Mouse (Mus musculus) neural tube, embryonic 13.5 days (tissue): ENCODE data around the gene Prdm12. TPM values are rescaled to one million over a fixed set of nuclear protein-coding genes. Genes with fewer than 3 reads are reported as not detected.
A peak's percentile ranks its signal among the peaks of the same experiment; 100 is the strongest.

Source experiments
- ATAC-seq: fragments of 200-750 bp; cut with Nextera tagmentation; 2 replicates; pipeline ENCODE4 v1.8.0; 2017; ENCODE audit warnings: low read depth, mild to moderate bottlenecking, moderate TSS enrichment, moderate library complexity
- H3K27ac ChIP-seq: fragments of 300-500 bp; sonication (generic); replicated peaks from 2 replicates; pipeline ENCODE4 v1.5.1; 2015; ENCODE audit warnings: moderate library complexity, mild to moderate bottlenecking, inconsistent platforms
- H3K27me3 ChIP-seq: fragments of 300-500 bp; sonication (generic); 2 replicates; pipeline ENCODE4 v1.6.1; 2015; ENCODE audit warnings: mild to moderate bottlenecking, inconsistent platforms
- H3K36me3 ChIP-seq: fragments of 300-500 bp; sonication (generic); 2 replicates; pipeline ENCODE4 v1.6.1; 2015; ENCODE audit warnings: mild to moderate bottlenecking, inconsistent platforms
- H3K4me1 ChIP-seq: fragments of 300-500 bp; sonication (generic); replicated peaks from 2 replicates; pipeline ENCODE4 v1.6.1; 2015; ENCODE audit warnings: inconsistent platforms
- H3K4me2 ChIP-seq: fragments of 300-500 bp; sonication (generic); 2 replicates; pipeline ENCODE4 v1.6.1; 2015; ENCODE audit warnings: inconsistent platforms, mild to moderate bottlenecking, moderate library complexity
- H3K4me3 ChIP-seq: fragments of 300-500 bp; sonication (generic); 2 replicates; pipeline ENCODE4 v1.5.1; 2015; ENCODE audit warnings: mild to moderate bottlenecking, inconsistent platforms
- H3K9ac ChIP-seq: fragments of 300-500 bp; sonication (generic); 2 replicates; pipeline ENCODE4 v1.6.1; 2015; ENCODE audit warnings: moderate library complexity, mild to moderate bottlenecking, inconsistent platforms
- H3K9me3 ChIP-seq: fragments of 300-500 bp; sonication (generic); 2 replicates; pipeline ENCODE4 v1.6.1; 2016; ENCODE audit warnings: inconsistent platforms
- WGBS: fragments of 180-500 bp; shearing (Covaris S2); methylation state at CpG from one replicate; pipeline ENCODE4 v1.1.7; 2015; 5-methylcytosine and 5-hydroxymethylcytosine counted together
- microRNA-seq: library from miRNA; unstranded; fragments of <30 nt; microRNA quantifications from one replicate; pipeline ENCODE4, GENCODE M21; 2016
- polyA plus RNA-seq: library from polyadenylated mRNA; unstranded; fragments of >200 nt; fragmentation: Nextera tagmentation; extraction: Ambion mirVana; gene quantifications from 2 replicates; pipeline ENCODE4 v1.2.1, GENCODE M21; 2015

The Prdm12 gene
- polyA plus RNA-seq, 1 experiment from 2014 or later: 45.9 TPM

DNA sequence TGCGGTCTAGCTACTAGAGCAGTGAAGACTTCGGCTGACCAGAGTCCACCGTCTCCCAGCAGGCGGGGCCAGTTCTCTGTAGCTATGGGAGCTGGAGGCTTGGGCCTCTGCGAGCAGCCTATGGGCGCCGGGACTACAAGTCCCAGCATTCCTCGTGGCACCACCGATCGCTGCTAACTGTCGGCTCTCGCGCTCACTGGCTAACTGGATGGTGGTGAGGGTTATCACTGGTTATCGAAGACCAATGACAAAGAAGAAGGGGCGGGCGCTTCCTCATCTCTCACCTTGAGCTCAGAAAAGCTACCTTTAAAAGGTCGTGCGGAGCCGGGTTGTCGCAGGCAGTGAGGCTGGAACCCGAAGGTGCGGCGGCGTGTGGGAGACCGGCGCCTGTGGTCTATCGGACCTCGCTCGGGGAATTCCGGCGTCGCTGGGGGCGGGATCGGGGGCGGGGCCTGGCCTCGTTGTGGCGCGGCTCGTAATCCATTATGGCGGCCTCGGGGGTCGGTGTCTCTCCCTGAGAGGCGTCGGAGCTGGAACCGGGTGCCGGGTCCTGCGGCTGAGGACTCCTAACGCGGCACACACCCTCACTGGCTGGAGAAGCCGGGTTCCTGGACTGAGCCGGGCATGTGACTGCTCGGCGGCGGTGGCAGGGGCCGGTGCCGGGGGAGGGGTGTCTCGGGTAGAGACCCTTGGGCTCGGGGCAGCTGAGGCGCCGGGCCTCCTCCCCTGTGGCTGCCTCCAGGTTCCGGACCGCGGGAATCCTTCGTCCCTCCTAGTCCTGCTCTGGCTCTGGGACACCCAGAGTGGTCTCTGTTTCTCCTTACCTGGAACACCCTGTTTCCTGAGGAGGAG is 48.5 kb downstream of the Prdm12 start, which contains the start of gene Abl1:
Gene Abl1, plus strand, starts transcription at position 303 of the 852 bp plus-strand sequence.
- peak within 1 kb of the TSS; percentile 94 for H3K9ac ChIP-seq
- H3K4me1 ChIP-seq: peaks cover 49% of the 10 kb centered on the region
- peak within 1 kb of the TSS; percentile 96 for H3K27ac ChIP-seq
- H3K36me3 ChIP-seq: no peaks in the 10 kb centered on the region
- no peaks in the 10 kb centered on the region for H3K9me3 ChIP-seq
- WGBS: under 1% methylated on average over 62 of the region's 64 CpGs
- peak within 1 kb of the TSS; percentile 89 for H3K4me3 ChIP-seq
- H3K27me3 ChIP-seq: no peaks in the 10 kb centered on the region
- peak; percentile 100 for ATAC-seq
- peak within 1 kb of the TSS; percentile 94 for H3K4me2 ChIP-seq

DNA sequence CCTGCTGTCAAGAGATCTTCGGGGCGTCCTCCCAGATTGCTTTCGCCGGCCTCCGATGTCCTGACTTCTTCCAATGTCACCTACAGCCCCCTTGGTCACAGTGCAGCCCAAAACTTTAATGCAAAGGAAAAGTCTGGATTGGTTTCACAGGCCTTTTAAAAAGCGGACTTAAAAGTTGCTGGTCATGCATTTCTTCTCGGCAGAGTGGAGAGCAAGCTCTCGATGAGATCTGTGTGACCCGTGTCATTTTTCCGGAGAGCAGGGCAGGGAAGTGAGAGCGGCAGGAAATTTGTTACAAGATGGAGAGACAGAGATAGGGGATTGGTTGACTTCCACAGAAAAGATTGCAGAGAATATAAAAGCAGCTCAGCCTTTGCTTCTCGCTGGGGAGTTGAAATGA is 49.2 kb downstream of the Prdm12 start:
- no peaks in the 10 kb centered on the region for H3K36me3 ChIP-seq
- peak overlapping the region; percentile 94 for H3K9ac ChIP-seq
- peak overlapping the region; percentile 96 for H3K27ac ChIP-seq
- no peaks in the 10 kb centered on the region for H3K9me3 ChIP-seq
- peak overlapping the region; percentile 89 for H3K4me3 ChIP-seq
- no peaks in the 10 kb centered on the region for H3K27me3 ChIP-seq
- H3K4me2 ChIP-seq: peak overlapping the region; percentile 94
- ATAC-seq: no peak
- H3K4me1 ChIP-seq: peaks cover 49% of the 10 kb centered on the region
- under 1% methylated on average over 12 of the region's 12 CpGs for WGBS

DNA sequence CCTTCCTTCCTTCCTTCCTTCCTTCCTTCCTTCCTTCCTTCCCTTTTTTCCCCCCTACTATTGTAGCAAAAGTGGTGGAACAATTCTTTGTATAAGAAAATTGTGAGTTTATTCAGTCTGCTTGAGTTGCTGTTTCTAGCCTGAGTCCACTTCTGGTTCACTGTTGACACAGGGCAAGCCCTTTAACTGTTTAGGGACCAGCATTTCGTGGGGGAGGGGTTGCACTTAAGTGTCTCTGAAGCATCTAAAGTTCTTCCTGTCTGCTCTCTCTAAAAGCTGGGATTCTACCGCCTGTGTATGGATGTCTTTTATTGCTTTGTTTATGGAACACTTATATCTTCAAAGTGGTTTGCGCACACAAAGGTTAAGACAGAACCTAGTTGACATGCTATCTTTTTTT is 50.2 kb downstream of the Prdm12 start:
- H3K9ac ChIP-seq: peak overlapping the region; percentile 94

DNA sequence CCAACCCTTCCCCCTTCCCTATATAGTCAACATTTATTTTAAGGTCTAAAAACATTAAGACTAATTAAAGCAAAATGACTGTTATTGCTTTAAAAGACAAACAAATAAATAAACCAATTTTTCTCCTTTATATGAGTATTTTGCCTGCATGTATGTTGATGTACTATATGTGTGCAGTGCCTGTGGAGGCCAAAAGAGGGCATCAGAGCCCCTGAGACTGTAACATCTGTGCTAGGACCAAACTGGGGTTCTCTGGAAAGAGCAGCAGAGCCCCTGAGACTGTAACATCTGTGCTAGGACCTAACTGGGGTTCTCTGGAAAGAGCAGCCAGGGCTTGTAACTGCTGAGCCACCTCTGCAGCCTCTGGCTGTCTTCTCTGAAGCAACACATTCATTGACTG is 58.4 kb downstream of the Prdm12 start:
- no peak overlapping the region for H3K4me2 ChIP-seq
- no peak overlapping the region for H3K9ac ChIP-seq
- no peak overlapping the region for H3K4me3 ChIP-seq
- no peaks in the 10 kb centered on the region for H3K9me3 ChIP-seq
- H3K27me3 ChIP-seq: no peaks in the 10 kb centered on the region
- no peak for ATAC-seq
- peaks cover 24% of the 10 kb centered on the region for H3K36me3 ChIP-seq
- H3K4me1 ChIP-seq: peaks cover 16% of the 10 kb centered on the region
- no peak overlapping the region for H3K27ac ChIP-seq

More for the DNA sequence above, 50.2 kb downstream of the Prdm12 start:
- no peak overlapping the region for H3K27ac ChIP-seq
- peak overlapping the region; percentile 89 for H3K4me3 ChIP-seq
- WGBS: 53% methylated on average over 3 of the region's 3 CpGs
- H3K4me2 ChIP-seq: peak overlapping the region; percentile 94
- H3K36me3 ChIP-seq: no peaks in the 10 kb centered on the region
- no peak for ATAC-seq
- H3K27me3 ChIP-seq: no peaks in the 10 kb centered on the region
- H3K4me1 ChIP-seq: peaks cover 52% of the 10 kb centered on the region
- H3K9me3 ChIP-seq: no peaks in the 10 kb centered on the region

DNA sequence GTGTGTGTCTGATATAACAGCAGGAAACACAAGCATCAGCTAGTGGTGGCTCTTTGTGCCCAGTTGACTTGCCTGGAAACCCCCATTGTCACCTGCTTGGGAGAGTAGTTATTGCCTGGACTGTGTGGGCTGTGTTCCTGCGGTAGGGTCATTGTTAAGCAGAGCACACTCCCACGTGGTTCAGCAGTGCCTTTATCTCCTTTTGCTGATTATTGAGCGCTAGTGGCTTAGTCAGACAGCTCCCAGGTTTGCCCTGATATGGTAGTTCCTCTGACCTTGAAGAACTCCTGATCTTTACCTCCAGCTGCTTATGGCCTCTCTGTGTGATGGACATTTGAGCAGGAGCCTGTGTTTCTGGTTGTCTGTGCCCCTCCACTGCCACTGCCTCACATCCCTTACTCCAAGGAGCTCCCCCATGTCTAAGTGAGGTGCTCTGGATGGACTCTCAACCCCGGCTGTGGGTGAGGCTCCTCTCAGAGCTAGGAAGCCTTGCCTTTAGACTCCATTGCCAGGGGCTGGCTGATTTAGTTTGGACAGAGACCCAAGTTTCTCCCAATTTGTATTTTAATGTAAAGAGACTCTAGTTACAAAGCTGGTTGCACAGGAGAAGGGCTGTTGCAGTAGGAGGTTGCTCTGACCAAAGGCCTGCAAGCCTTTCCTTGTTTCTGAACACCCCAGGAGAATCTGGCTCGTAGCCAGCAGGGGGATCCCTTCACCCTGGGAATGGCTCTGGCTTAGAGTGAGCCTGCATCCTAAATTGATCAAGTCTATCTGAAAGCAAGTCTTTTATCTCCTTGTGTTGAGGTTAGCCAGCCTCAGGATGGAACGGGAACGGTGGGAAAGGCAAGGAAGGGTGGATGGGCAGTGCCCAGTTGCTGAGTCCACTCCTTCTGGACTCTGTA is 61.0 kb downstream of the Prdm12 start:
- Histone ChIP-seq H3K27ac (no peak overlapping the region), H3K4me2 (no peak overlapping the region), H3K4me3 (no peak overlapping the region)

GRCm38 (mm10) chr2:31703226-31703625 is 63.4 kb downstream of the Prdm12 start:
- no peak overlapping the region for H3K9ac ChIP-seq
- no peak overlapping the region for H3K4me2 ChIP-seq
- H3K36me3 ChIP-seq: 0 out of 2 replicates have a peak, but pooled peaks cover 7% of the 10 kb centered on the region
- H3K9me3 ChIP-seq: no peaks in the 10 kb centered on the region
- H3K27me3 ChIP-seq: no peaks in the 10 kb centered on the region
- no peak for ATAC-seq
- peaks cover 11% of the 10 kb centered on the region for H3K4me1 ChIP-seq
- H3K27ac ChIP-seq: no peak overlapping the region
- H3K4me3 ChIP-seq: no peak overlapping the region

More for the DNA sequence above, 61.0 kb downstream of the Prdm12 start:
- ATAC-seq: no peak
- Histone ChIP-seq H3K36me3 (peaks cover 17% of the 10 kb centered on the region), H3K9me3 (no peaks in the 10 kb centered on the region), H3K4me1 (peaks cover 11% of the 10 kb centered on the region), H3K9ac (no peak overlapping the region), H3K27me3 (no peaks in the 10 kb centered on the region)
- 50% methylated on average over 7 of the region's 7 CpGs for WGBS

Small RNA genes within 50 kb of the gene (microRNA-seq; reads per million reads assigned to microRNA genes)
- gene Mir6998: 1.6 reads per million, percentile 3 among the genes with 10 or more reads in this experiment

Other genes with a start within 250 kb of the Prdm12 start
- 12.5 and 14.8 TPM in 2 replicates for gene Ass1, start 169.8 kb upstream of the Prdm12 start, polyA plus RNA-seq
- 64.2 and 70.8 TPM in 2 replicates for gene Fubp3, start 67.4 kb upstream of the Prdm12 start, polyA plus RNA-seq
- gene Exosc2, start 30.7 kb downstream of the Prdm12 start, polyA plus RNA-seq: 41.9 and 42.6 TPM in 2 replicates
- gene Abl1, start 48.3 kb downstream of the Prdm12 start, polyA plus RNA-seq: 19.3 and 21.6 TPM in 2 replicates
- 0.13 TPM in 1 of 2 replicates, not detected in the other for gene Qrfp, start 170.5 kb downstream of the Prdm12 start, polyA plus RNA-seq
- 2.8 and 3.1 TPM in 2 replicates for gene Fibcd1, start 206.0 kb downstream of the Prdm12 start, polyA plus RNA-seq
- gene Lamc3, start 247.3 kb downstream of the Prdm12 start, polyA plus RNA-seq: 5.3 and 5.7 TPM in 2 replicates